Mouse (Mus musculus): ENCODE measurements around the gene Olfr904.
"Not testable (repeated sequence)": the region's sequence is repeated elsewhere in the genome, so short reads cannot be mapped to it uniquely, and the experiment has no call there.

The Olfr904 gene

DNA sequence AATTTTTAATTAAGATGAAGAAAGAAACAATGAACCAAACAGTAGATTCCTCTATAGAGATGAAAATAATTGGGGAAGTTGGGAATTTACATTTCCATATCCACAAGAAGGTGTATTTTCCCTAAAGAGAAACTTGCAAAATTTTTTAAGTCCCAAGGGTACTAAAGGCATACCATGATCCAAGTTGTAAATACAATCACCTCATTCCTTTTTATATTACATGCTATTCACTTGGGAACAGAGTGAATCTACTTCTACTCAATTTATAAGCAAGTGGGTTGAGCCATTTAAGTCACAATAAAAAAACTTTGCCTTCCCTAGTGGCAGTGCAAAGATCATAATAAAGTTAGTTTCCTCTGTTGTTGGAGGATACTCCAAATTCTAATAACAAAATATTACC lies at the start of gene Olfr904:
Gene Olfr904, plus strand, starts transcription at position 301 of the 400 bp plus-strand sequence.
- DNase-seq (ENCODE audit: low read depth, low spot score), result no peak

DNA sequence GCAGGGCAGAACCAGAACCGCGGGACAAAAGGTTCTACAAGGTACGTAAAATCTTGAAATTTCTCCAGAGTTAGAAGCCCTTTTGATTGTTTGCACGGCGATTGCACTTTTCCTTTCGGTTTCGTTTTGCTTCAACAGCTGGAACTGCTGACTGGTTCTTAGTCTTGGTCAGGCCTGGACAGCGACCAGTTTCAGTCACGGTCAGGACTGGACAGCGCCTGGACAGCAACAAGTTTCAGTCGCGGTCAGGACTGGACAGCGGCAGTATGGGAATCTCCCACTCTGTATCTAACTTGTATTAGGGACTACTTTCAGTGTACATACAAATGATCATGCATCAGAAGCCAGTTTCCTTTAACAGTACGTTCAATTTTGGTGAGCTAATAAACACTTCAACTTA lies 49.4 kb upstream of the Olfr904 start:
- DNase-seq (ENCODE audit: low read depth, low spot score), result not testable (repeated sequence)

DNA sequence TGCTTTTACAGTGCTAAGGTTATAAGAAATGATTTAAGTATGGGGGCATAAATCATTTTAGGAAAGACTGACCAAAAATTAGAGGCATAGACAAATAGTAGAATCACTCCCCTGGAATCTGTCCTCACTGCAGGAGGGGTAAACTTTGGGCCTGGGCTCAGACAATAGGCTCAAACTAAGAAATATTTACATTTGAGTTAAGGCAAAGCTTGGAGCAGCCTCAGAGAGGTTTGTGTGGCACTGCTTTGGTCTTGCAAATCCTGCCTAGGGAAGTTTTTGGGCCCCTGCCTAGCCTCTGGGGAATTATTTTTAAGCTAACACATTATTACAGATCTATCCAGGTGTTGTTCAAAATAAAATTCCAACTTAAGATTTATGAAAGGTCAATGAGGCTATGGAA lies 39.1 kb upstream of the Olfr904 start:
- DNase-seq (ENCODE audit: low read depth, low spot score), result no peak

DNA sequence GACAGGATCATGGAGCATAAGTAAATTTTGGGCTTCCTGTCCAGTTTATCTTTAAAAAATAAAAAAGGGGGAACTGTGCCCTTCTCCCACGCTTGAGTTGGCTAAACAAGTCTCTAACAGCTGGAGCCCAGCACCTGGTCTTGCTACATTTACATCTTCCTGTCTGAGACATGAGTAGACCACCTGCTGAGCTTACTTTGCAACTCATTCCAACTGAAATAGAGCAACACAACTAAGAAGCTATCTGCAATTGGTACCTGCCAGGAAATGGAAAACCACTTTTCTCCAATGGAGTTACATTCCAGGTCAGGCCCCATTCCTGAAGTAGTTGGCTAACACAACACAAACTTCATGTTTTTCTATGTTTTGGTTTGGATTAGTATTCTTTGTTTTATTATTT lies 35.9 kb upstream of the Olfr904 start:
- DNase-seq (ENCODE audit: low read depth, low spot score), result no peak

GRCm38 (mm10) chr9:38429155-38429554 lies 33.8 kb upstream of the Olfr904 start, which contains the start of gene Olfr901:
Olfr901 (plus strand) TSS chr9:38429455.
- no peak for DNase-seq (ENCODE audit: low read depth, low spot score)

DNA sequence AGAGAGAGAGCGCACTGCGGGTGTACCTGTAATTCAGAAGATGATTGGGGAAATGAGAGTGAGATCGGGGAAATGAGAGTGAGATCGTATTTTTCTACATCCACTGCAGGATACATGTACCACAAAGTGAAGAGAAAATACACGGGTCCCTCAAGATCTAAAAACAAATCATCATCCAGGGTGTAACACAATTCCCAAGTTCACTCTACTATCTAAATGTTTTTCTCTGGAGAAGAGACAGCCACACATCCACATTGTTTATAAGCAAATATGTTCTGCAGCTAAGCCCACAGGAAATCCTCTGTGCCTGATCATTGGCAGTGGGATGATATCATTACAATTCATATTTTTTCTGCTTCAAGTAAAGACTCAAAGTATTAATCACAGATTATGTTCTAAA lies 15.6 kb upstream of the Olfr904 start, which contains the start of gene Olfr902:
Gene Olfr902, plus strand, starts transcription at position 301 of the 400 bp plus-strand sequence.
- no peak for DNase-seq (ENCODE audit: low read depth, low spot score)

DNA sequence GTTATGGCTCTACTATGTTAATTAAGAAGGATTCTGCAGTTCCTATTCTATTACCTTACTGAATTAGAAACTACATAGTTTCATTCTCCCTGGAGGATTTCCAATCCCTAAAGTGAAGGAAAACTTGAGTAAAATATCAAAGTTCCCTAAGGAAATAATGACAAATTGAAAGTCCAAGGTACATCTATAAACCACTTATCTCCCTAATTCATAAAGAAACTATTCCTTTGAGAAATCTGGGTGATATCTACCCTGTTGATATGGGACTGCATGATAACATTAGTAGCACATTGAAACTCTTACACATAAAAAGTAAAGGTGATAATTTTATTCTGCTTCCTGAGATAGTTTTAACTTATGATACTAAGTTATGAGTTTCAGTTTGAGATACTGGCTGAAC lies 7.9 kb downstream of the Olfr904 start, which contains the start of gene Olfr905:
Gene Olfr905, plus strand, starts transcription at position 301 of the 400 bp plus-strand sequence.
- DNase-seq (ENCODE audit: low read depth, low spot score), result no peak

DNA sequence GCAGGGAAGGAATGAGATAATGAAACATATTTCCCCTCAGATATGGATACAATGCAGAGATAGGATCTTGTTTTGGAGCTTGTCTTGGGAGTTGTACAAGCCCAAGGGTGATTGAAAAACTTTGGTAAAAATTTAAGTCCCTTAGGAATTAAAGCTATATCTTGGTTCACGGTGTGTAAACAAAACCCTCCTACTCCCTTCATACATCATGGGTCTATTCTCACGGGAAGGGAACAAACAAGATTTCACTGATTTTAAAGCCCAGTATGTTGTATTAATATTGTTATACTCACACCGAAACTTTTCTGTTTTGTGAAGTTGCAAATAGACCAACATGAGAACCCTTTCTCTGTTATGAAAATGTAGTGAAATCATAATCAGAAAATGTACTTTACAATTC lies 23.8 kb downstream of the Olfr904 start, which contains the start of gene Olfr906:
Gene Olfr906, plus strand, starts transcription at position 301 of the 400 bp plus-strand sequence.
- DNase-seq (ENCODE audit: low read depth, low spot score), result no peak

DNA sequence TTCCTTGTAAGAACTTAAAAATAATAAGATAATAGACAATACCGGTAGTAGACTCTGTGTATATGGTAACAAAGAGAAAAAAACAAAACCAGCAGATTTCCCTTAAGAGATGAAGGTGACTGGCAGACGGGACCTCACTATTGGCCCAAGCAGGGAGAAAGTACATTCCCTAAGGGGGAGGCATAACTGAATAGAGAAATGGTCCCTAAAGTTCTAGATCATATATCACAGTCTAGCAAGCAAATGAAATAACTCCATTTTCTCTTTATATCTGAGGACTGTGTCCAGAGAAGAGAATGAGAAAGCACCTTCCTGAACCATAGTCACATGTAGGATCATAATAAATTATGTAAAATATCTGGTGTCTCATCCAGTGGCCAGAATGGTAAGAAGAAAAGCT lies 32.6 kb downstream of the Olfr904 start, which contains the start of gene Olfr907:
Gene Olfr907, plus strand, starts transcription at position 301 of the 400 bp plus-strand sequence.
- no peak for DNase-seq (ENCODE audit: low read depth, low spot score)

- DNase-seq (ENCODE audit: low read depth, low spot score), result no peak
Observed at GRCm38 (mm10) chr9:38512353-38512752, 49.4 kb downstream of the Olfr904 start.

Measured in forelimb bud, embryonic 11.5 days (tissue).